Mouse (Mus musculus) bone marrow macrophage, adult 2 months (primary cell): ENCODE data around the gene Tm2d1.
"Not testable (repeated sequence)": the region's sequence is repeated elsewhere in the genome, so short reads cannot be mapped to it uniquely, and the experiment has no call there.

Experiments
- CTCF ChIP-seq: IDR thresholded peaks from 2 replicates; pipeline ENCODE4 v1.5.1; 2012; ENCODE audit warnings: low read depth, mild to moderate bottlenecking, low read length, moderate library complexity
- POLR2A ChIP-seq: IDR thresholded peaks from 2 replicates; pipeline ENCODE4 v1.6.1; 2012; ENCODE audit warnings: mild to moderate bottlenecking, low read depth, low read length, borderline replicate concordance

- not testable (repeated sequence) for TF ChIP-seq CTCF, POLR2A
Observed at GRCm38 (mm10) chr4:98415150-98415549, 32.0 kb upstream of the Tm2d1 start.
